Mouse (Mus musculus) neural tube, embryonic 14.5 days (tissue): ENCODE measurements around the gene Myh3. TPM values are rescaled to one million over a fixed set of nuclear protein-coding genes. Genes with fewer than 3 reads are reported as not detected.
A peak's percentile ranks its signal among the peaks of the same experiment; 100 is the strongest.

ENCODE experiments used
- ATAC-seq: fragments of 200-750 bp; cut with Nextera tagmentation; 2 replicates; pipeline ENCODE4 v1.8.0; 2017; ENCODE audit warnings: low read depth, mild to moderate bottlenecking, moderate TSS enrichment, moderate library complexity
- H3K27ac ChIP-seq: fragments of 300-500 bp; sonication (generic); 2 replicates; pipeline ENCODE4 v1.5.1; 2014; ENCODE audit warnings: low read depth, mild to moderate bottlenecking, control low read depth, low read length, moderate library complexity, mixed read lengths
- H3K27me3 ChIP-seq: fragments of 300-500 bp; sonication (generic); 2 replicates; pipeline ENCODE4 v1.6.1; 2014; ENCODE audit warnings: low read length; ENCODE audit not compliant: control insufficient read depth, insufficient read depth
- H3K36me3 ChIP-seq: fragments of 300-500 bp; sonication (generic); 2 replicates; pipeline ENCODE4 v1.6.1; 2014; ENCODE audit warnings: low read length, mixed read lengths; ENCODE audit not compliant: control insufficient read depth, insufficient read depth
- H3K4me1 ChIP-seq: fragments of 300-500 bp; sonication (generic); 2 replicates; pipeline ENCODE4 v1.6.1; 2014; ENCODE audit warnings: low read length; ENCODE audit not compliant: control insufficient read depth, insufficient read depth
- H3K4me2 ChIP-seq: fragments of 300-500 bp; sonication (generic); 2 replicates; pipeline ENCODE4 v1.6.1; 2014; ENCODE audit warnings: mild to moderate bottlenecking, low read depth, low read length, control low read depth
- H3K4me3 ChIP-seq: fragments of 300-500 bp; sonication (generic); 2 replicates; pipeline ENCODE4 v1.5.1; 2014; ENCODE audit warnings: low read depth, low read length, control low read depth, mixed read lengths
- H3K9ac ChIP-seq: fragments of 300-500 bp; sonication (generic); replicated peaks from 2 replicates; pipeline ENCODE4 v1.6.1; 2014; ENCODE audit warnings: low read depth, mild to moderate bottlenecking, control low read depth, low read length, mixed read lengths
- H3K9me3 ChIP-seq: fragments of 300-500 bp; sonication (generic); 2 replicates; pipeline ENCODE4 v1.6.1; 2016; ENCODE audit warnings: low read length; ENCODE audit not compliant: control insufficient read depth
- WGBS: fragments of 180-500 bp; shearing (Covaris S2); extraction: QIAGEN DNeasy Blood & Tissue Kit; methylation state at CpG from one replicate; pipeline ENCODE4 v1.1.7; 2014; 5-methylcytosine and 5-hydroxymethylcytosine counted together
- polyA plus RNA-seq: library from polyadenylated mRNA; unstranded; fragments of >200 nt; fragmentation: Nextera tagmentation; extraction: Ambion mirVana; gene quantifications from 2 replicates; pipeline ENCODE4 v1.2.1, GENCODE M21; 2014

Myh3 gene
- polyA plus RNA-seq, 1 experiment from 2014 or later, result 1.6 TPM

DNA sequence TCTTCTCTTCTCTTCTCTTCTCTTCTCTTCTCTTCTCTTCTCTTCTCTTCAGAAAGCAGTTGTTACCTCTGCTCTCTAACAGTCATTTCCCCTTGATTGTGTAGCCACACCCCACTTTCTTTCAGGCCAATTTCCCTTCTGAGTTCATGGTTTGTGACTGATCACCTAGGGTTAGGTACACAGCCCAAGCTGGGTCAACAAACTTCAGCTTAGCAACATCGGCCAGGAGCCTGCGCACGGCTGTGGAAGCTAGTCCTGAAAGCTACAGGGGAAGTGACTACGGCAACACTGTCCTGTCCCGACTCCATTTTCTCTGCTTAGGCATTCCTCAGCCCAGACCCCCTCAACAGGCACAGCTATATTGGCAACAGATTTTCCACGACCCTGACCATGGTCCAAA is 33.1 kb upstream of the Myh3 start:
- Histone ChIP-seq H3K4me2 (no peak overlapping the region), H3K27ac (no peak overlapping the region), H3K9me3 (no peaks in the 10 kb centered on the region), H3K4me1 (no peaks in the 10 kb centered on the region), H3K36me3 (peaks cover 15% of the 10 kb centered on the region), H3K4me3 (no peak overlapping the region), H3K9ac (no peak overlapping the region), H3K27me3 (no peaks in the 10 kb centered on the region)
- 84% methylated on average over 6 of the region's 6 CpGs for WGBS
- ATAC-seq, result no peak

DNA sequence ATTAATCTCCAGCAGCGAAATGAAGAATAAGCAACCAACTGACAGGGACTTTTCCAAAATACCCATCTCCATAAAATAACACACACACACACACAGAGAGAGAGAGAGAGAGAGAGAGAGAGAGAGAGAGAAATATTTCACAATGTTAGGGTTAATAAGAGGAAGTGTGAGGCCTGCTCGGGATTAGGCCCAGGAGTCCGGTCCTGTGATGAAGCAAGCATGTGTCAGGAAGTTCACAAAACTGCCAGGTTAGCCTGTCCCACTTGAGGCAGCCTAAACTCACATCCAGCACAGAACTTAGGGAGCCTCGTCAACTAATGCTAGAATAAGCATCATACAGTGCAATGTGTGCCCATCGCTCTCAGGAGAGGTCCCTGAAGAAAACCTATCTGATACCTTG is 30.9 kb upstream of the Myh3 start:
- WGBS, result 93% methylated on average over 5 of the region's 5 CpGs

DNA sequence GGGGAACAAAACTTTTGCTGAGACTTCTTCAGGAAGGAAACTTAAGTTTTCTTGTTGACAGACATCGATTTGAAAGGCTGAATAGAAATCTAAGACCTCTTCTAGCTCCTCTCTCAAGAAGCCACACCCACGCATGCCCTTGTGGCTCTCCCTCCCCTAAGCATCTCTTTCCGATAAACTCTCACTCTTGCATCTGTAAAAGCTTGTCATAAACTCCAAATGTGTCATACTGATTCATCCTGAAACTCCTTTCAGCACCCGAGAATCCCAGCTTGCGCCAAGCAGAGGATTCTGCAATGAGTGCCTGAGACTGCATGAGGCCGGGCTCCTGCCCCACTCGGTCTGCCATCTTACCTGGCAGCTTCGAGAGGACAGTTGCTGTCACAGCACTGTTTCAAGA is 29.6 kb upstream of the Myh3 start:
- Histone ChIP-seq H3K27me3 (no peaks in the 10 kb centered on the region), H3K36me3 (no peaks in the 10 kb centered on the region), H3K4me2 (no peak overlapping the region), H3K4me1 (peaks cover 9% of the 10 kb centered on the region; the same call in 1 of the 2 replicates), H3K4me3 (no peak overlapping the region), H3K27ac (no peak overlapping the region), H3K9ac (no peak overlapping the region), H3K9me3 (no peaks in the 10 kb centered on the region)
- ATAC-seq, result no peak
- 94% methylated on average over 8 of the region's 8 CpGs for WGBS

More for the DNA sequence above, 30.9 kb upstream of the Myh3 start:
- Histone ChIP-seq H3K36me3 (no peaks in the 10 kb centered on the region), H3K27me3 (no peaks in the 10 kb centered on the region), H3K4me3 (no peak overlapping the region), H3K27ac (no peak overlapping the region), H3K9me3 (no peaks in the 10 kb centered on the region), H3K9ac (no peak overlapping the region), H3K4me1 (0 out of 2 replicates have a peak, but pooled peaks cover 5% of the 10 kb centered on the region), H3K4me2 (no peak overlapping the region)
- no peak for ATAC-seq

DNA sequence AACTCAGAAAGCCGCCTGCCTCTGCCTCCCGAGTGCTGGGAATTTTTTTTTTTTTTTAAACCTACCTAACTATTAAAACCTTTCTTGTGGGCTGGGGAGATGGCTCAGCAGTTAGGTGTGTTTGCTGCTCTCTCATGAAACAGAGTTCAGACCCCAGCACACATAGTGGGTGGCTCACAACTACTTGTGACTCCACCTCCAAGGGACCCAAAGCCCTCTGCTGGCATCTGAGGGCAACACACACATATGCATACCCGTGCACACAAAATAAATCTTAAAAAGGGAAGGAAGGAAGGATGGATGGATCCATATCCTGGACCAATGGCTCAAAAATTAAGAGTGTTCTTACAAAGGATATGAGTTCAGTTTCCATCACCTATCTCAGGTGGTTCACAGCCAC is 28.8 kb upstream of the Myh3 start:
- Histone ChIP-seq H3K36me3 (no peaks in the 10 kb centered on the region), H3K4me2 (no peak overlapping the region), H3K27me3 (no peaks in the 10 kb centered on the region), H3K4me3 (no peak overlapping the region), H3K4me1 (peaks cover 11% of the 10 kb centered on the region; the same call in 1 of the 2 replicates), H3K9me3 (no peaks in the 10 kb centered on the region), H3K9ac (no peak overlapping the region), H3K27ac (no peak overlapping the region)
- ATAC-seq, result no peak
- 94% methylated on average over 3 of the region's 3 CpGs for WGBS

DNA sequence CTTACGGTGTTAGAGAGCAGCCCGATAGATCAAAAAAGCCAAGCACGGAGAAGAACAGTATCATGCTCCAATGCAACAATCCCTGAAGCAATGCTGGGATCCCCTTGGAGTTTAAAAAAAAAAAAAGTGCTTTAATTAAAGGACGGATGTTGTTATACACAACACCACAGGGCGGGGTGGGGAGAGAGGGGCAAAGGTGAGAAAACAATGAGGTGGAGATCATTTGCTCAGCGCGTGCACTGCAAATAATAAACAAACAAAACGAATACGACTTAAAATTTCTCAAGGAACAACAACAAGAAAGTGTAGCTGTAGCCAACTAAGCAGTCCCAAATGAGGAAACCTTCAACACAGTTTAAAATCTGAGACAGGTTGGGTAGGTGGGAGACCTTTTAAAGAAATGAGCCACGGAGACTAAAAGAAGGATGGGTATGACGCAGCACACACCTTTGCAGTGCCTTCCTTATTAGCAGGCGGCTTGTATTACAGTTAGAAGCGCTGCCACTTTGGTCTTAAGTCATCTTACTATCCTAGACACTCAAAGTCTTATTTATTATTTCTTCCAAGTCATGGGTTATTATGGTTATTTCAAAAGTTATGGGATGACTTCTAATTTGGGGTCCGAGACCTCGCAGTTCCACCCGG is 26.3 kb upstream of the Myh3 start:
- H3K9me3 ChIP-seq, result no peaks in the 10 kb centered on the region
- peaks cover 5% of the 10 kb centered on the region; the same call in 1 of the 2 replicates for H3K36me3 ChIP-seq
- WGBS, result 9% methylated on average over 16 of the region's 16 CpGs
- ATAC-seq, result peak; percentile 47; the same call in 1 of the 2 replicates
- no peaks in the 10 kb centered on the region for H3K27me3 ChIP-seq
- H3K4me2 ChIP-seq, result peak overlapping the region; percentile 61
- H3K4me1 ChIP-seq, result peaks cover 11% of the 10 kb centered on the region; the same call in 1 of the 2 replicates
- H3K27ac ChIP-seq, result peak overlapping the region; percentile 82
- H3K9ac ChIP-seq, result peak overlapping the region; percentile 73
- peak overlapping the region; percentile 98 for H3K4me3 ChIP-seq

DNA sequence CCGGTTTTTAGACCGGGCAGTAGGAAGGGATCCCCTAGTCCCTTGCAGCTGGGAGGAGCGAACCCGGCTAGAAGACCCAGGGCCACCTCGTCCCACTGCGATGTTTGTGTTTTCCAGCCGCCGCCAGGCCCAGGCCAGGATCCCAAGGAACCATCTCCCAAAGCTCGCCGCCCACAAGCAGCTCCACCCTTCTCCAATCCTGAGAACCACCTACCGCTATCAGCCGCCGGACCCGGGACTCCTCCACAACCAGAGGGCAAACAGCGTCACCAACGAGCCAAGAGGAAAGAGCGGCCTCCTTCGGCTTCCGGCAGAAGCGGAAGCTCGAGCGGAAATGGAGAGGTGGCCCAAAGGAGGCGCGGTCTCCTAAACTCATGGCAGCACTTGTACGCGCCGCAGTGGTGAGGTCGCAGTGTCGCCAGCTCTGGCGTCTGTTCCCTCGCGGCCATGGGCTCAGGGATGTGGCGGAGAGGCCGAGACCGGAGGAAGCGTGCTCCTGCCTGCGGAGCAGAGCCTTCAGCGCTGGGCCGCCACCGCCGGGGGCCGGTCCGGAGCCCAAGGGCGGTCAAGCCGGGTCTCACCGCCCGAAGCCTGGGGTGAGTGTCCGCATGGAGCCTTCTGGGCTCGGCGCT is 25.7 kb upstream of the Myh3 start, which contains the start of the genes Adprm and Sco1:
TSS of gene Adprm (minus strand) at position 274 of the 632 bp plus-strand sequence.
TSS of gene Sco1 (plus strand) at position 350 of the 632 bp plus-strand sequence.
- Histone ChIP-seq H3K4me3 (peak within 1 kb of the TSS; percentile 98), H3K27me3 (no peaks in the 10 kb centered on the region), H3K4me2 (peak within 1 kb of the TSS; percentile 61), H3K27ac (peak within 1 kb of the TSS; percentile 82), H3K36me3 (peaks cover 8% of the 10 kb centered on the region), H3K9me3 (no peaks in the 10 kb centered on the region), H3K4me1 (peaks cover 11% of the 10 kb centered on the region; the same call in 1 of the 2 replicates), H3K9ac (peak within 1 kb of the TSS; percentile 73)
- WGBS, result under 1% methylated on average over 50 of the region's 50 CpGs
- peak; percentile 95 for ATAC-seq

- peaks cover 11% of the 10 kb centered on the region; the same call in 1 of the 2 replicates for H3K4me1 ChIP-seq
- H3K27ac ChIP-seq, result no peak overlapping the region
- H3K4me2 ChIP-seq, result no peak overlapping the region
- peaks cover 18% of the 10 kb centered on the region for H3K36me3 ChIP-seq
- H3K9ac ChIP-seq, result no peak overlapping the region
- no peaks in the 10 kb centered on the region for H3K9me3 ChIP-seq
- H3K4me3 ChIP-seq, result no peak overlapping the region
- H3K27me3 ChIP-seq, result no peaks in the 10 kb centered on the region
- 91% methylated on average over 8 of the region's 8 CpGs for WGBS
- ATAC-seq, result no peak
Measured at GRCm38 (mm10) chr11:67054754-67055365, 23.2 kb upstream of the Myh3 start.

- no peak overlapping the region for H3K9ac ChIP-seq
- WGBS, result 89% methylated on average over 2 of the region's 2 CpGs
- no peak overlapping the region for H3K27ac ChIP-seq
- ATAC-seq, result no peak
- H3K27me3 ChIP-seq, result no peaks in the 10 kb centered on the region
- H3K4me3 ChIP-seq, result no peak overlapping the region
- no peaks in the 10 kb centered on the region for H3K9me3 ChIP-seq
- H3K4me2 ChIP-seq, result no peak overlapping the region
- no peaks in the 10 kb centered on the region for H3K4me1 ChIP-seq
- H3K36me3 ChIP-seq, result peaks cover 44% of the 10 kb centered on the region
Measured at GRCm38 (mm10) chr11:67061311-67061710, 16.8 kb upstream of the Myh3 start.

- Histone ChIP-seq H3K4me1 (no peaks in the 10 kb centered on the region), H3K4me3 (no peak overlapping the region), H3K27ac (no peak overlapping the region), H3K9me3 (no peaks in the 10 kb centered on the region), H3K36me3 (peaks cover 34% of the 10 kb centered on the region), H3K4me2 (no peak overlapping the region), H3K9ac (no peak overlapping the region), H3K27me3 (no peaks in the 10 kb centered on the region)
- 87% methylated on average over 3 of the region's 3 CpGs for WGBS
- ATAC-seq, result no peak
Measured at GRCm38 (mm10) chr11:67062726-67063125, 15.4 kb upstream of the Myh3 start.
